Mouse (Mus musculus): ENCODE results near the gene Synj1. TPM values are rescaled to one million over a fixed set of nuclear protein-coding genes. Genes with fewer than 3 reads are reported as not detected.
A peak's percentile ranks its signal among the peaks of the same experiment; 100 is the strongest.

Synj1 gene
- total RNA-seq, 4 experiments from 2014 or later, result 396 to 439 (median 423) TPM

DNA sequence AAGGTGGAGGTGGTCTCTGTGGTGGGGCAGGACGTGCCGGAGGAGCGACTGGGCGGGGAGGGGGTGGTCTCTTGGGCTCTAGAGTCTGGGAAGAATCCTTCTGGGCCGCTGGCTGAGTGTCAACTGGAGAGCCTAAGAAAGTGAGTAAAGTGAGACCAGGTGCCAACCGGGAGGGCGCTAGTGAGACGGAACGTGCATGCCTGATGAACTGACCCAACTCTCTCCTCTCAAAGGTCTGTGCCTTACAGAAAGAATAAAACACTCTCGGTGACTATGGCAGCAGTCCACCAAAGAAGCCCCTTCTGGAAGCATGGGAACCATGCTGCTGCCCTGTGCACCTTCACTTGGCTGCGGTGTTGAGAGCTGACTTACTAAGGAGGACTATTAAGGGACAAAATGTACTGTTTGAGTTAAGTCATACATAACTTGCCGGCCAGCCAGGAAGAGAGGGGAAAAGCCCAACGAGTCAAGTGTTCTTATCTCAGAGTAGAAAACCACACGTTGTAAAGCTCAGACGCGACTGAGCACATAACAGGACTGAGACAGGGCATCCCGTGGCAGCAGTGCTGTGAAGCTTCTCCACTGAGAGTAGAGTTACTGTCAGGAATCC lies 60.6 kb downstream of the Synj1 start:
- no peak for DNase-seq (ENCODE audit: low spot score in 2 of 2)

DNA sequence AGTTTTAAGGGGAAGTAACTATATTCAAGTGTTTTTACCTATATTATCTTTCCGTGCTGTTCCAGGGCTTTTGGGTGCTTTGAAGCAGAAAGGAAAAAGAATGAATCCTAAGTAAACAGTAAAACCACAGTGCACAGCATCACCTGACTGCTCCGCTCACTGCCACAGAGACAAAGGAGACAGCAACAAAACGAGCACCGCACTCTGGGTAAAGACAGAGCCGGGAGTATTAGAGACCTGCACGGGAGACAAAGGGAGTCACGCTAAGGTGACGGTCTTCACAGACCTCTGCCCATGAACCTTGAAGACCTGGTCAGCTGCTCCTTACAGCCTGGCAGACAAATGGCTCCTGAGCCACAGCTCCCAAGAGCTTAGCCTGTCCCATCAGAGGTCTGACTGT lies 64.1 kb downstream of the Synj1 start:
- no peak for DNase-seq (ENCODE audit: low spot score in 2 of 2)

GRCm38 (mm10) chr16:90941246-90941645 lies 69.9 kb downstream of the Synj1 start:
- DNase-seq (ENCODE audit: low spot score in 2 of 2), result no peak

DNA sequence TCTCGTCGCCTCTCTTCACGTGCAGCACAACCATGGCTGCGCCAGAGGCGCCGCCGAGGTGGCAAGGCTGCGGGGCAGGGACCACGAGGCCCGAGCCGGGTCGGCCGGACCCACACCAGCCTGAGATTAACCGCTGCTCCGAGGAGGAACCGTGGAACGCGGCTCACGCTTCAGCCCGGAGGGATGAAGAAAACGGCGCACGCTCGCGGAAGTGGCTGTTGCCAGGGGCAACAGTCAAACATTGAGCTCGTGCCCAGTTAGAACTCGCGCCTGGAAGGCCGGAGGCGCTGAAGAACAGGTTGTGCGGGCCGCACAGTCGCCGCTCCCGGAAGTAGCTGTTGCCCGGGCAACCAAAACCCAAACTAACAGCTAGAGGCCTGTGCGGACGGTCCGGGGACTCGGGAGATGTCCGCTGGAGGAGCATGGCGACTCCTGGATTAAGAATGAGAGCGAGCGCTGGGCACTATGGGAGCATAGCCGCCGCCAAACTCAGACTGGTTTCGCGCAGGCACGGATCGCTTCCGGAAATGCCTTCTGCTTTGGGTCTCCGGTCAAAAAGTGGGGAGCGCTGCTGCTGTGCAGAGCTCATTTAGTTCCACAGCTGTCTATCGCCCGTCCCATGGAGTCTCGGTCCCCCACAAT lies 76.3 kb downstream of the Synj1 start, which contains the start of gene Cfap298:
Cfap298 (minus strand) TSS at position 428 of the 642 bp plus-strand sequence.
- DNase-seq (ENCODE audit: low spot score in 2 of 2), result peak; percentile 89 to 93

DNA sequence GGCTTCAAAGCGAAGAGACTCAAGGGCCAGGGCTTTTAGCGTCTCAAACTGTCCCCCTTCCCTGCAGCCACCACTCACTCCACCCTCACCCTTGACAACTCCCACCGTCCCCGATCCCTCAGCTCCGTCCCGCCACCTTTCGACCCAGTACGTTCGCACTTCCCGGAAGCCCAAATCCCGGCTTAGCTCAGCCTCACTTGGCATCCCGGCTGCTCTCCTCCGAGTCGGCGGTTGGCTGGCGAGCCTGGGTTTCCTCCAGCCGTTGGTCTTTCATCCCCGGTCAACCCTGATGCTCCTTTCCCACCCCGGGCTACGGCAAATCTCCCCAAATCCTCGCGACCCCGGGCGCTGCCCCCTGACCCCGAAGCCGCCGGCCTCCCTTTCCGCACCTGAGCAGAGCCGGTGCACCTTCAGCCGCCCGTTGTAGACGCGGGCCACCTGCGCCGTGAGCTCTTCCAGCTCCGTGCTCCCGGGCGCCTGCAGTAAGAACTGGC lies 76.9 kb downstream of the Synj1 start:
- peak; percentile 37 to 55 for DNase-seq (ENCODE audit: low spot score in 2 of 2)

- DNase-seq (ENCODE audit: low spot score in 2 of 2), result no peak
Measured at GRCm38 (mm10) chr16:90933534-90934176, 77.5 kb downstream of the Synj1 start.

- DNase-seq (ENCODE audit: low spot score in 2 of 2), result no peak
Measured at GRCm38 (mm10) chr16:90927446-90927845, 83.7 kb downstream of the Synj1 start.

DNA sequence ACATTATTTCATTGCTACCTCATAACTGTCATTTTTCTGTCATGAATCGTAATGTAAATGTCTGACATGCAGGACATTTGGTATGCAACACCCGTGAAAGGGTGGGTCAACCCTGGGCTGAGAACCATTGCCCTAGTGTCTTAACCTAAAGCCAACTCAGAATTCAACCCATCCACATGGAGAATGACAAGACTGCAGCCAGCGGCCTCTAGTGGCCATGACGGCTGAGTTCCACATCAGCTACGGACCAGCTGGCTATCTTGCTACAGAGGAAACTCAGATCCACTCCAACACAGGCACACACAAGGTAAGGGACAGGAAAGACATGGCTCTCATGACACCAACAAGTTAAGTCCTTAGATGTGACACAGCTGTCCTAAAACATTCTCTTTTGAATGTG lies 85.6 kb downstream of the Synj1 start:
- peak in 1 of 2 experiments; percentile 69 for DNase-seq (ENCODE audit: low spot score in 2 of 2)

DNA sequence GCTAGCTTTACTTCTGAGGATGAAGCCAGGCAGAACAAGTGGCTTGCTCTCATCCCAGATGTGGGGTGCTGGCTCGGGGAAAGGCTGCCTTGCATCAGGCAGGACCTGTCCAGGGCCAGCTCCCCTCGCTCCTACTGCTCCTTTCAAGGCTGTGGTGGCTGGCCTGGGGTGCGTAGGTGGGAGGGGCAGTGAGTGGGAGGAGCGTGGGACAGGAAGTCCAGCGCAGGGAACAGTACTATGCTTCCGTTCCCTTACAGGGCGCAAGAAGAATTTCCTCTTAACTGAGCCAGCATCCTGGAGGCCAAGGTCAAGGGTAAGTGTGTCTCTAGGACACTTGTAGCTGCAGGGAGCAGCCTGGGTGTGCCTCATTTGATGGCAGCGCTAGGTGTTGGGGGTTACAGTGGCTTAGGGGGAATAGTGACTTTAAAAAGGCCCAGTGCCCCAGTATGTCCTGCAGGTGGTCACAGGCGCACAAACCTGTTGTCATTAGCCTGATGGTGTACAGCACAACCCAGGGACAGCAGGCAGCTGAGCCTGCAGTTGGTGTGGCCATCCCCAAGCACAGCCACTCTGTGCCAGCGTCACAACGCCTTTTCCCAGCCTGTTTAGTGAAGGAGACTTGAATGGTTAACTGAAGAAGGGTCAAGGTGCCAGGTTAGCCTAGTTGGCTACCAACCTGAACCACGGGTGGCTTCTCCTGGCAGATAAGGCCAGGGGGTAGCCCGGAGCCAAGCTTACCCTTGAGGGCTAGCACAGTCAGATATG lies 86.3 kb downstream of the Synj1 start:
- DNase-seq (ENCODE audit: low spot score in 2 of 2), result no peak

- no peak for DNase-seq (ENCODE audit: low spot score in 2 of 2)
Measured at GRCm38 (mm10) chr16:90921471-90922159, 89.5 kb downstream of the Synj1 start.

DNA sequence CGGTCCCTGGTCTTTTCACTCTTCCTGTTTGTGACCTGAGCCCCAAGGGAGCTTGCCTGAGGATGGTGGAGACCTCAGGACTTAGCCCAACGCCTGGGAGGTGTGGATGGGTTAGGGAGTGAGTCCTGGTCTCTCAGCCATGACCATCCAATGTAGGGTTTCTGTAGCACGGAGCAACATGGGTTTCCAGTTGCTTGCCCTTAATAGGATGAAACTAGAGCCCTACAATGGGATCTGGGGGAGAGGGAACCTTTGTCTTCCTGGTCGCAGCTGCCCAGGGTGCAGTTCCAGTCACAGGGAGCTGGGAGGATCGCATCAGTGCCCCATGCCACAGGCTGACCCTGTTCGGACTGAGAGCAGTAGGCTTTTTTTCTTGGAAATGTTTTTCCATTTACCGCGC lies 94.0 kb downstream of the Synj1 start:
- DNase-seq (ENCODE audit: low spot score in 2 of 2), result no peak

DNA sequence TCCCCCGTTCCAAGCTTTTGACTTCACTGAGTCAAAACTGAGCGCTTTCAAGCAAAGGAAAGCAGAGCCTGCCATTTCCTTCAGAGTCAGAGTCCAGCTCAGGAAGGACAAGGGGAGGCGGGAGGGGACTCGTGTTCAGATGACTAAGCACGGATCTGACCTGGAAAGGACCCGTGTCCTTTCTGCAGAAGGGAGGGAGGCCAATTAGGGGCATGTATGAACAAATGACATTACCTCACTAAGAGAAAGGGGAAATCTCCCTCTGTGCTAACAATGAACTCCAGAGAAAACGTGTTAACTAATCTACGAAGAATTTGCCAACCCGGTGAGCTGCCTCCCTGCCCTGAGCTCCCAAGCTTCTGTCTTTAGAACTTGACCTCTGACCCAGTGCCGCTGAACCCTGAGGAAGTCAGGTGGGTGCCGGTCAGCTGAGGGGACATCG lies 95.0 kb downstream of the Synj1 start:
- no peak for DNase-seq (ENCODE audit: low spot score in 2 of 2)

GRCm38 (mm10) chr16:90911766-90912165 lies 99.3 kb downstream of the Synj1 start:
- DNase-seq (ENCODE audit: low spot score in 2 of 2), result no peak

DNA sequence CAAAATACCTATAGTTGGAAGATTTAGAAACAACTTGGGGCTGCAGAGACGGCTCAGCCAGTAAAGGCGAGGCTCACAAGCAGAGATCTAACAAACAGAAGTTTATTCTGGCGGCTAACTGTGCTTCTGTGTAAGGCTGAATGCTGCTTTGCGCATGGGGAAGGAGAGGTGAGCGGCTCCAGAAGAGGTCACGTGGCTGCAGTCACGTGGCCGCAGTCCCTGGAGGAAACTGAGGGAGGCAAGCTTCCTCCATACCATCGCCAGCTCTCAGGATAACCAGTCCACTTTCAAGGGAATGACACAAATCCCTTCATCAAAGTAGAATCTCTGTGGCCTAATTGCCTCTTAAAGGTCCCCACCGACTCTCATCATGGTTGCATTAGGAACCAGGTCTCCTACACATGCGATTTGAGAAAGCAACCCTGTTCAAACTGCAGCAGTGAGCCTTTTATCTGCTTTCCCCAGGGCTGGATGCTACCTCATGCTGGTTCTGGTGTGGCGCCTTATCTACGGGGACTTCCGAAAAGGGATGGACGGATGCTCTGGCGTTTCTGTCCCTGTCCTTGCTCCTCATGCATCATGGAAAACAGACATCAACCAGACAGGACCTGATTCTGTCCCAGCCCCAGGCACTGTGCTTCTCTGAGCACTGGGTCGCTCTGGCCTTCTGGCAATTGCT lies 100.1 kb downstream of the Synj1 start:
- DNase-seq (ENCODE audit: low spot score in 2 of 2), result no peak

GRCm38 (mm10) chr16:90907250-90907649 lies 103.9 kb downstream of the Synj1 start:
- no peak for DNase-seq (ENCODE audit: low spot score in 2 of 2)

GRCm38 (mm10) chr16:90903300-90903699 lies 107.8 kb downstream of the Synj1 start:
- no peak for DNase-seq (ENCODE audit: low spot score in 2 of 2)

DNA sequence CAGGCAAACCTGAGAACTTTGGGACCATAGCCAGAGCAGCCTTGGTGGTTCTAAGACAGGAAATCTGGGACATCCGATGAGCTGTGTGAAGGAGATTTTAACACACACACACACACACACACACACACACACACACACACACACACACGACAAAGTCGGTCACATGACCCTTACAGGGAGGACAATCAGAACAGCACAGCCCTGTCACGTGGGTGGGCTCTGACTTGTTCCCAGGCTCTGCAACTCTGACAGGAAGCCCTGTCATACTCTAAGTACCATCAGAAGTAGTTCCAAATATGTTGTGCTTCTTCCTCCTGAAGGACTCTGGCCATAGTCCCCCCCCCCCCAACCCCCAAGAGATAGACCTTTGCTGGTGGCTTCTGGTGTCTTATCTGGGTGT lies 109.7 kb downstream of the Synj1 start:
- no peak for DNase-seq (ENCODE audit: low spot score in 2 of 2)

- DNase-seq (ENCODE audit: low spot score in 2 of 2), result no peak
Measured at GRCm38 (mm10) chr16:90899498-90899897, 111.6 kb downstream of the Synj1 start.

- DNase-seq (ENCODE audit: low spot score in 2 of 2), result no peak
Measured at GRCm38 (mm10) chr16:90897651-90898050, 113.5 kb downstream of the Synj1 start.

- no peak for DNase-seq (ENCODE audit: low spot score in 2 of 2)
Measured at GRCm38 (mm10) chr16:90893792-90894191, 117.3 kb downstream of the Synj1 start.

- no peak for DNase-seq (ENCODE audit: low spot score in 2 of 2)
Measured at GRCm38 (mm10) chr16:90893019-90893418, 118.1 kb downstream of the Synj1 start.
